Mouse (Mus musculus): ENCODE results near the gene Fga.

Fga gene

DNA sequence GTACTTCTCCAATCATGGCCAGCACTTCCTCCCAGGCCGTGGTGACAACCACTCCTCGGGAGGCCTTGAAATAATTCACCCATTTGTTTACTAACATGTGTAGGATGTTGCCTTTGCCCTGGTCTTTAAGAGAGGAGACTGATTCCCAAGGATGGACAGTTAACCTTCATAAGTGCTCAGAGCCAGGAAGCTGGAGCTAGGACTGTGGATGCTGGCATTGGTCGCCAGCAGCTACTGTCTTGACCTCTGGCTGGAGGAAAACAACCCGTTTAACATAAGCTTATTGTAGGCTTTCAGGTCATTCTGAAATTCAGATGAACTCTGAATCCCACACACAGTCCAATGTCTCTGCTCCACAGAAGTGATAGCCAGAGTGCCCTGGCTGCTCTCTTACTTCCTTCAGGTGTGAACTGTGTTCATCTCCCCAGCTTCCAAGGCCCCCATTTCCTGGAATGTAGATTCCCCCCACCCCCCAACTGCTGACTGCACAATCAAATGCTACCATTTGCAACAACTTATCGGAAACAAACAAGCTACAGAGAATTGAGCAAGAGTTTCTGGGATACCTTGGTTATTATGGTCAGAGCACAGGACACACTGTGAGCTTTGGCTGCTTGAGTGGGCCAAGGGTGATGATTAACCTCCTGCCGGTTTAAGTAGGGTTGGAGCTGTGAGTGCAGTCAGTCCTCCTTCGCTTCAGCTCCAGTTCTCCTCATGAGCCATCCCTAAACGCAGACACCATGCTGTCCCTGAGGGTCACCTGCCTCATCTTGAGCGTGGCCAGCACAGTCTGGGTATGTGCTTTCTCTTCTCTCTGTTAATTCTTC is at the start of gene Fga:
TSS of gene Fga (plus strand) at position 602 of the 827 bp plus-strand sequence.
- no peak for DNase-seq (ENCODE audit: low spot score)

DNA sequence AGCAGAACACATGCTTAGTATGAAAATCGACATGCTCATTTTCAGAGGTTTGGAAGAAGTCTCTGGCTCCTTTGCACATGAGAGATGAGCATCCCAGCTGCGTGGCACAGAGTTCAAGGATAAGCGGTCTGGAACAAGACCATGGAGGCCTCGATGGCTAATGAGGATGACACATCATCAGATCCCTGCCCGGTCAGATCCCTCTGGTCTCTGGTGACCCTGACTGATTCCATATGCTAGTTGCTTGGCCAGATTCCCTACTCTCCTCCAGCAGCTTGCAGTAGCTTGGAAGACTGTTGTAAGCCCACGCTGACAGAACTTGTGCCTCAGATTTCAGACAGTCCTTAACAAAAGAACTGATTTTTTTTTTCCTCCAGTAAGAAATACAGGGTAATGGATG is 45.1 kb upstream of the Fga start:
- no peak for DNase-seq (ENCODE audit: low spot score)

DNA sequence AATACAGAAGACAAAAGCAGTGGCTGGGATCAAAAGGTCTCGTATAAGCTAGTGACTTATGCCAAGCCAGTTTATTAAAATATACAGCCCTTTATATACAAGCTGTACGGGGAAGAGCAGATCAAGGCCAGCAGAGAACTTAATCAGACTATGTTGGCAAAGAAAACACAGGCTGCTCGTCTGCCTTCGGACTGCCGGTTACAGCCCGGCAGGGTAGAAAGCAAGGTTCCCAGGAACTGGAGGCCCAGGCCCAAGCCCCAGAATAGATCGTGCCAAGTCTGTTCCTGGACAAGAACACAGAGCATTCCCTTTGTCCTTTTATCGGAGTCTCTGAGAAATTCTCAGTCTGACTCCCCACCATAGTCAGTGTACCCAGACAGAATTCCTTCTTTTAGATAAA is 44.0 kb upstream of the Fga start:
- no peak for DNase-seq (ENCODE audit: low spot score)

DNA sequence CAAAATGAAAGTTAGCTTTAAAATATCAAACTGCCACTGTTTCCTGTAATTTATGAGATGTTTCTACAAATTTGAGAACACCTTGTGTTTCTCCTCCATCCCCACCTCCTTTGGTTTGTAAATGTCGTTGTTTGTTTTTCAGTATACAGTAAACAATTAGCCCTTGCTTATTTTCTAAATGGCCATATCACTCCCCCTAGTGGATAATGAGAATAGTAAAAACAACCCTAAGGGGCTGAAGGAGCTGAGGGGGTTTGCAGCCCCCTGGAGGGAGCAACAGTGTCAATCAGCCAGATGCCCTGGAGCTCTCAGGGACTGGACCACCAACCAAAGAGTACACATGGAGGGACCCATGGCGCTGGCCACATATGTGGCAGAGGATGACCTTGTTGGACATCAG is 41.0 kb upstream of the Fga start:
- no peak for DNase-seq (ENCODE audit: low spot score)

DNA sequence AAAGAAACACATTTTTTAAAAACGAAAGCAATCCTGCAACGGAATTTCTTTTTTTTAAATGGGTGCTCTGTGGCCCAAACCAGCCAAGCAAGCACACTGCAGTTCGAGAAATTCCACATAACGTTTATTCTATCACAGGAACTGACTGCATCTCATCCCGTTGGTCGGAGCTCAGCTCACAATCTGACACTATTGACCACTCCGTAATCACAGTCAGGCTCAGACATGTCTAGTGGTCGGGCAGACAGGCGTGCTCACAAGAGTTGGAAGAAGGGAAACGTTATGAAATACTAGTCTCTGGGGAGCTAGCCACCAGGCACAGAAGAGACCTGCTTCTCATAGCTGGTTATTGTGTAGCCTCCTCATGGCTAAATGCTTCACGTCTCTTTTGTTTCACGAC is 33.9 kb upstream of the Fga start:
- no peak for DNase-seq (ENCODE audit: low spot score)

DNA sequence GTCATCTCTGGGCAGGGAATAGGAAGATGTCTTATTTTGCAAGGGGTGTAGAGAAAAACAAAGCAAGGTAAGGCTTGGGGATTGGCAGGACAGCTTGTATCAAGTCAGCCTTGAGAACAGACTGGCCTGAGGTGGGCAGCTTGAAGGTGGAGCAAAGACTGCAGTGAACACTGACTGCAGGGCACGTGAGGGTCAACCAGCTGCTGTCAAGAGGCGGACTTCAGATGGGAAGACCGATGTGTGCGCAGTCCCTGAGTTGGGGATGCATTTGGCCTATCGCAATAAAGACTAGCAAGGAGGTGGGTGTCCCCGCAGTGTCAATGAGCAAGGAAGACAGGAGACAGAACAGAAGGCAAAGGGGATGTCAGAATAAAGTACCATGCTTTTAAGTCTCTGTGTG is 32.9 kb upstream of the Fga start:
- DNase-seq (ENCODE audit: low spot score), result no peak

DNA sequence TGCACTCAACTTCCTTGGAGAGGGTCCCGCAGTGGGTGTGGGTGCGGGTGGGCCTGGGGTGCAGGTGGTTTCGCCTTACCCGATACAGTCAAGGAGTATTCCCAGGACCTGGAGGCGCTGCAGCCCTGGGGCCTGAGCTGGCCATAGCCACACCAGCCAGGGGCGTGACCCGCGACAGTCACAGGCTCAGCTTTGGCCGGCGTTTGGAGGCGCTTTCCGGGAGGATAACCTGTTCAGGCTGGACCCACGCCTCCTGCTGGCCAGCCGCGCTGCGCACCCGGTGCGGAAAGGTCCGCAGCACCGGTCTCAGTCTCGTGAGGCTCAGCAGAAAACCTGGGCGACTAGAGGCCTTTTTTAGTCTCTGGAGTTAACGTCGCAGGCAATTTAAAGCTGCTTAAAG is 30.5 kb upstream of the Fga start:
- peak; percentile 79 for DNase-seq (ENCODE audit: low spot score)

DNA sequence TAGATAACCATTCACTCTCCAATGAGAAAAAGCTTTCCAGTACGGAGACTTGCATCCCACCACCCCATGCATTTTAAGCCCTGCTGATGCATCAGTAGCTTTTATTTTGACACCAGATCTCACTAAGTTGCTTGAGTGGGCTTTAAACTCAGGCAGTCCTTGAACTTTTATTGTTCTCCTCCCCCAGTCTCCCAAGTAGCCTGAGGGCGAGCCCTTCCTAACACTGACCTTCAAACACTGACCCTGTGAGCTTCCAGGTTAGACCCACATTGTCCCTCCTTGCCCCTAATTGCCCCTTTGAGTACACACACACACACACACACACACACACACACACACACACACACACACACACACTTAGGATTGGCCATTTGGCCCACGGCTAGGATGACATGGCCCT is 29.2 kb upstream of the Fga start:
- no peak for DNase-seq (ENCODE audit: low spot score)

DNA sequence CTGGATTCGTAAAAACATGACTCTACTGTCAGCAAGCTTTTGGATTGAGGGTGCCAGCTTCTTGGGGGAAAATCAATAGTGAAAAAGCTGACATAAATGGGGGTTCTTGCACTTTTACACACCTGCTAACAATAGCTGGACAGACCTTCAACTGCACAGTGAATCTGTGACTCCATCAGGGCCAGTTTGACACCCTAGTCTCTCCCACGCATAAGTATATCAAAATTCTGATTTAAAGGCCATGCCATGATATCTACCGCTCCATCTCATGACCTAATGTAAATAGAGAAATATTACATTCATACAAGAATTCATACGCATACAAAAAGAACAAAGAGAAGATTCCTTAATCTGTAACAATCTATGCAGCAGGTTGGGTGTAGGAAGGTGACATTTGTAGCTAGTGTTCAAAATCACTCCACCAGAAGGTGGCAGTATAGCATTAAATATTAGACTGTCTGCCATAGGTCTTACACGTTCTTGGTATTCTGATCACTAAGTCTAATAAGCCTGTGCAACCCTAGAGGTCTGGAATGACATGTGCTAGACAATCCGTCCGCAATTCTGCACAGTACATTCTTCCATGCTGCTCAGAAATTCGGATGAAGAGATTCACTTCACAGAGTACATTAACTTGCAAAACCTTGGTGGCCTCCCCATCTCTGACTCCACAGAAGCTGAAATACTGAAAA is 27.0 kb upstream of the Fga start:
- peak; percentile 95 for DNase-seq (ENCODE audit: low spot score)

DNA sequence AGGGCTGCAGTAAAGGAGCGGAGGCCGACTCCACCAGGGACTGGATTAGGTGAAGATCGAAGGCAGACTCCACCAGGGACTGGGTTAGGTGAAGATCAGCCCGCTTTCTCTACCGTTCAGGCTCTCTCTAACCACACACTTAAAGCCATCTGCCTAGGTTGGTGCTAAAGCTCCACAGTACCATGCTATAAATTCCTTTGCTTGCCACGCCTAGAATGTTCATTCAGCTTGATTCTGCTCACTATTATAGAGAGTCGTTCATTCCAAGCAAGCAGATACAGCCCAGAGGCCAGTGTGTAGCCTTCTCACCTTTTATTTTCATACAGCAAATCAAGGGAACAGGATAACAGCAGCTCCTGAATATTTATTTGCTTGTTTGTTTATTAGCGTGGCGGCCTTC is 25.9 kb upstream of the Fga start:
- no peak for DNase-seq (ENCODE audit: low spot score)

DNA sequence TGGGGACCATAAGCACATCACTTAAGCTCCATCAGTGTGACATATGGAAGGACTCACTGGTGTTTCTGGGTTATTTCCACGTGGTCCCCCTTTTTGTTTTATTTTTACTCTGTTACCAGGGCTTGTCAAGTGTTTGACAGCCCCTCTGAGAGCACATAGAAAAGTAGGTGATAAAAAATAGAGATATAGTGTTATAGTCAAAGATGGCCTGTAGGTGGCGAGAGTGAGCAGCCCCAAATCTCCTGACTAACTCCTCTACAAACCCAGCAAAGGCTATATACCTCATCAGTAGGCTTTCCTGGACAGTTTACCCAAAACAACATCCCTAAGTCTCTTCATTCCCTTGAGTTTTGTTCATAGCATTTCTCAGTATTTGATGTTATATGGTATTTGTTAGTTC is 23.7 kb upstream of the Fga start:
- DNase-seq (ENCODE audit: low spot score), result peak; percentile 76

DNA sequence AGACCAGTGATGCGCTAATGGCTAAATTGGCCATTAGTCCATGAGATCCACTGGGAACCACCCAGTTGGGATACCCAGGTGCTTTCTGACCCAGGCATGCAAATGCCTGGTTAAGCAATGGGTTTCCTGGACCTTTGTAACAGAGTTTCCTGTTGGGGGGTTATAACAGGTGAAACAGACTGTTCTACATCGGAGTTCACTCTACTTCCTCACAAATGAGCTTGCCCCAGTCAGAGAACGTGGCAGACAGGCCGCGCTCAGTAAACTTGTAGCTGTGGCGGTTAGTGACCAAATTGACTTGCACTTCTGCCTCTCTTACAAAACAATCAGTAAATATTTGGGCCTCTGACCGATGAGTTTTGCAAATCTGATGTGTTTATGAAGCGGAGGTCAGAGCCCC is 22.8 kb upstream of the Fga start:
- DNase-seq (ENCODE audit: low spot score), result no peak

DNA sequence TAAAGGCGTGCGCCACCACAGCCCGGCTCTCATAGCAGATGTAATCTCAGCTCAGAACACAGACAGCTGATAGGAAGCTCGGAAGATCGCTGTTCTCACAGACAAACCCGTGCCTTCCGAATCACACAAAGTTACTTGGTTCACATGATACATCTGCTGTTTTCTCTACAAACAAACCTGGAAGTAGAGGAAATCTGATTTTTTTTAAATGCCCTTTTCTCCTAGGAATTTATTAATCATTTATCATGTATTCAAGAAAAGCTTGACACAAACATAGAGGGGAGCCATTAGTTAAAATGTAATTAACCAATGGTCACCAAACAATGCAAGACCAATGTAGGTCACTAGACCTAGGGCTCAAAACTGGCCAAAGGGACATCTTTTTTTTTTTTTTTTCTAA is 21.1 kb upstream of the Fga start:
- no peak for DNase-seq (ENCODE audit: low spot score)

DNA sequence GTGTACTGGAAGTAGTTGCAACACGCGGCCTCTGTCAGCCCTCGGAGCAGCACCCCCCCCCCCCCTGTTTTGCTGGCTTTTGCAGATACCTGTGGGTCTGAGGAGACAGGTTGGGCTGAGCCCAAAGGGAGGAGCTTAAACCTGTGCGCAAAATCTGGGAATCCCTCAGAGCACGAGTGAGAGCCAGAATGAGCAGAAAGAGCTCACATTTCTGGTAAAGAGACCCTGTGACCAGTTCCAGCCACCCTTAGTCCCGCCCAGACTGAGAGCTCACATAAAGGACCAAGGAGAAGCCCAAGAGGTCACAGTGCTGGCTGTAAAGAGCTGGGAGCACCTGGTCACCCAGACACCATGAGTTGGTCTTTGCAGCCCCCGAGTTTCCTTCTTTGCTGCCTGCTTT is 18.3 kb upstream of the Fga start, which contains the start of gene Fgg:
TSS of gene Fgg (plus strand) at position 168 of the 400 bp plus-strand sequence.
- no peak for DNase-seq (ENCODE audit: low spot score)

DNA sequence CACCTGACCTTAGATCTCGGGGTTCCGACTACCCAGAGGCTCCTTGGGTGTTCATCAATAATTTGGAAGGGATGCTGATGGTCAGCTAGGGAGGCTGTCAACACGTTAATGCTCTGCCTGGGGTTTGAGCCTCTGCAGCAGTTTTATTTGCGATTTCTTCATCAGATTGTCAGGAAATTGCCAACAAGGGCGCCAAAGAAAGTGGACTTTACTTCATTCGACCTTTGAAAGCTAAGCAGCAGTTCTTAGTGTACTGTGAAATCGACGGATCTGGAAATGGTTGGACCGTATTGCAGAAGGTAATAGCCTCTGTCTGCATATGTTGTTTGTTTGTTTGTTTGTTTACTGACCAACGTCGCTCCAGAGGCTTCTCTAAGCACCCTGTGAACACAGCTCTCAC is 15.6 kb upstream of the Fga start:
- no peak for DNase-seq (ENCODE audit: low spot score)

DNA sequence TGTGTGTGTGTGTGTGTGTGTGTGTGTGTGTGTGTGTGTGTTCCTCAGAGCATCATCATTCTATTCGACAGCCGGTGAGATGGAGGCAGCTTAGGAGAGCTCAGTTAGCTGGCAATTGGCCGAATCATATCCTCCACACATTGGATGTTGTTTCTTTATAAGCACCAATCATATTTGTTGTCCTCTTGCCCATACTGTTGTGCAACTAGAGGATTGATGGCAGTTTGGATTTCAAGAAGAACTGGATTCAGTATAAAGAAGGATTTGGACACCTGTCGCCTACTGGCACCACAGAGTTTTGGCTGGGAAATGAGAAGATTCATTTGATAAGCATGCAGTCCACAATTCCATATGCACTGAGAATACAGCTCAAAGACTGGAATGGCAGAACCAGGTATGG is 14.7 kb upstream of the Fga start:
- DNase-seq (ENCODE audit: low spot score), result no peak

DNA sequence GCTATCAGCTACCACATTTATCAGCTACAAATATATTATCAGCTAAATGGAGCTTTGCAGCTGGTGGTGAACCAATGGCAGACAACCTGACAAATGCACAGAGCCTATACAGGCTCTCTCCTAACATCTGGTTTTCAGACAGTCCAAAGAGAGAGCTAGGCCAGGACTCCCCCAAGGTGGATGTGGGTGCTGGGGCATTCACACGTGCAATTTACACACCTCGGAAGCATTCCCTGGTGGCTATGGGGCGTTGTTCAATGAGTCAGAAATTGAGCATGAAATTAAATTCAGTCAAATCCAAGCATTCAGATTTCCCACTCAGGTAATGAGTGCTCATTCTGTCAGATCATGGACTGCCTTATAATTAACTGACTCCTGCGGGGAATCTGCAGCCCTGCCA is 14.3 kb upstream of the Fga start:
- no peak for DNase-seq (ENCODE audit: low spot score)

DNA sequence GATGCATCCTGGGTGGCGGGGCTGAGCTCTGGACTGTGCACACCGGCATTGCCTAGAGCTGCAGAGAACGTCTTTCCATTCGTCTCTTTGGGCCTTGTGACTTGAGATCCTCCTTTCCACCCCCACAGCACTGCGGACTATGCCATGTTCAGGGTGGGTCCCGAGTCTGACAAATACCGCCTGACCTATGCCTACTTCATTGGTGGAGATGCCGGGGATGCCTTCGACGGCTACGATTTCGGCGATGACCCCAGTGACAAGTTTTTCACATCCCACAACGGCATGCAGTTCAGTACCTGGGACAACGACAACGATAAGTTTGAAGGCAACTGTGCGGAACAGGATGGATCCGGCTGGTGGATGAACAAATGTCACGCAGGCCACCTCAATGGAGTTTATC is 13.2 kb upstream of the Fga start:
- no peak for DNase-seq (ENCODE audit: low spot score)

DNA sequence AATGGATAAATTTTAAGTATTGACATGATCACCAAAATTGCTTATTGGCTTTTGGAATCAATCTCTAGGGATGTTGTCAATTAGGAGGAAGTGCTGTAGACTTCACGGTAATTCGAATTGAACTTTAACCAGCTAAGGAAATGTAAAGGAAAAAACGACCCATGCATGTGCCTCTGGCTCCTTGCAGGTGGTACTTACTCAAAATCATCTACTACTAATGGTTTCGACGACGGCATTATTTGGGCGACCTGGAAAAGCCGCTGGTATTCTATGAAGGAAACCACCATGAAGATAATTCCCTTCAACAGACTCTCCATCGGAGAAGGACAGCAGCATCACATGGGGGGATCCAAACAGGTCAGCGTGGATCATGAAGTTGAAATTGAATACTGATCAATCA is 11.9 kb upstream of the Fga start:
- DNase-seq (ENCODE audit: low spot score), result no peak

DNA sequence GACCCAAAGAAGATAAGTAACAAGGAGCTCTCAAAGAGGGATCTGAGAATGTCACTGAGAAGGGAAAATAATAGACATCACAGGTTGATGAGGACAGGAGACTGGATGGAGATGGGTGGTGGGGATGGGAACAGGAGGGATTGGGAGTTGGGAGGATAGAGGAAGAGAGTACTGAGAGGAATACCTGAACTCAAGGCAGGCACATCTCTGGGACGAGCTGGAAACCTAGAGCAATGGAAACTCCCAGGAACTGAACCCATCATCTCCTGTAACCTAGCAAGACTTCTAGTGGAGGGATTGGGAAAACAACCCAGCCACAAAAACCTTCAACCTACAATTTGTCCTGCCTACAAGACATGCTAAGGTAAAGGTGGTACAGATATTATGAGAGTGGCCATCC is 9.6 kb upstream of the Fga start:
- no peak for DNase-seq (ENCODE audit: low spot score)

DNA sequence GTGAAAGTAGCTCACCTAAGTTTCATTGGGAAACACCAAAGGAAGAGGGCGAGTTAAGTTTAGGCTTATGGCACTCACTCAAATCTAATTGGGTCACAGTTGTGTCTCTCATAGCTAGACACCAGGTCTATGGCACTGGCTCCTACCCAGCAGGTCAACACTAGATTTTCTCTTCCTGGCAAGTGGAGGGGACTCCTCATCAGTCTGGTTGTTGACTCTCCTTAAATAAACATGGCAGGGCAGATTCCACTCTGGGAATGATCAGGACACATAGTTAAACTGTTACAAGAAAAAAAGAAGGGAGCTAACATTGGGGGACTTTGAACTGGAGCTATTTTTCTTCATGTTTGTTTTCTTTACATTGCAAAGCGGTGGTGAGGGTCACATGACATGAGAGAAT is 5.5 kb upstream of the Fga start:
- DNase-seq (ENCODE audit: low spot score), result no peak

DNA sequence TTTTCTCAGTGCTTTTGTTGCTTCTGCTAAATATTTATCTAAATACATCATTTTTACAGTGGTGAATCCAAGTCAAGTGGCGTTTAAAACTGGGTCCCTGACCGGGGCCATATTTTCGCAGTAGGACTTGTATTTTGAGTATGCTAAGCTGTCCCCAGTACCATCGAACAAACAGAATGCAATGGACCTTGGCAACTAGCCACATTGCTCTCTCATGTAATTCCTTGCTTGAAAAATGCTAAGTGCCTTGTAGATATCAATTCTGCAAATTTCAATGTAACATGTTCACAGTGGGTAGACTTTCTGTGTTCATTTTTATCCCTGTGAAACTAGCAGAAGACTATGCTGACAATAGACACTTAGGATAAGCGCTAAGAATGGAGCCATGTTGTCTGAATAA is 4.7 kb upstream of the Fga start:
- DNase-seq (ENCODE audit: low spot score), result no peak

DNA sequence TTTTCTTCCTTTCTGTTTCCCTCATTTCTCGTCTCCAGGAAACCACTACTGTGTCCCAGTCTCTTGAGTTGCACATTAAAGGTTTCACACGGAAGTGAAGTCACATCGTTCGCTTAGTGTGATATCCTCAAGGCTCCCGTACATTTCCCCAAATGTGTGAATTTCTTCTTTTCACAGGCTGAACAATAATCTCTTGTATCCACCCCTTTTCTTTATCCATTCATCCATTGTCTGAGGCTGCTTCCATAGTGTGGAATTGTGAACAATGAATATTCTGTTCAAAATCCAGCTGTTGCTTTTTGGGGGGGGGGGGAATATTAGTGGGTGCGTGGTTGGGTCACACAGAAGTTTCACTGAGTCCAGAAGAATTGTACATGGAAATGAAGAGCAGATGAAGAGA is 840 bp upstream of the Fga start:
- no peak for DNase-seq (ENCODE audit: low spot score)
